Mouse (Mus musculus) lung, adult 10 weeks (tissue): Measurements from ENCODE around the gene Sorl1. TPM values are rescaled to one million over a fixed set of nuclear protein-coding genes. Genes with fewer than 3 reads are reported as not detected.

Experiments used
- polyA plus RNA-seq: library from polyadenylated mRNA; stranded (reverse); fragments of 350-450 nt; fragmentation: Illumina TruSeq; extraction: RNeasy Lipid Tissue Mini Kit (QIAGEN cat#74804); gene quantifications from one replicate; pipeline ENCODE4 v1.2.3, GENCODE M21; 2014; ENCODE audit warnings: low read depth, low replicate concordance; ENCODE audit not compliant: insufficient read depth

Sorl1 gene
- polyA plus RNA-seq, result 12.7 TPM

GRCm38 (mm10) chr9:42123713-42124576 lies at the start of gene Sorl1:
Gene Sorl1, minus strand, starts transcription at chr9:42124297.

Other genes starting within 250 kb of the Sorl1 start
- gene Sc5d, start 140.0 kb upstream of the Sorl1 start, polyA plus RNA-seq, result 24.5 TPM